Mouse (Mus musculus) kidney, adult 9 months (tissue): ENCODE results near the gene Muc13.
A peak's percentile ranks its signal among the peaks of the same experiment; 100 is the strongest.

ENCODE experiments used
- DNase-seq: peaks from one replicate; pipeline ENCODE4 v3.0.0; 2022

The Muc13 gene

GRCm38 (mm10) chr16:33793846-33794791, at the start of gene Muc13:
Muc13 (plus strand) TSS chr16:33794037.
- no peak for DNase-seq

DNA sequence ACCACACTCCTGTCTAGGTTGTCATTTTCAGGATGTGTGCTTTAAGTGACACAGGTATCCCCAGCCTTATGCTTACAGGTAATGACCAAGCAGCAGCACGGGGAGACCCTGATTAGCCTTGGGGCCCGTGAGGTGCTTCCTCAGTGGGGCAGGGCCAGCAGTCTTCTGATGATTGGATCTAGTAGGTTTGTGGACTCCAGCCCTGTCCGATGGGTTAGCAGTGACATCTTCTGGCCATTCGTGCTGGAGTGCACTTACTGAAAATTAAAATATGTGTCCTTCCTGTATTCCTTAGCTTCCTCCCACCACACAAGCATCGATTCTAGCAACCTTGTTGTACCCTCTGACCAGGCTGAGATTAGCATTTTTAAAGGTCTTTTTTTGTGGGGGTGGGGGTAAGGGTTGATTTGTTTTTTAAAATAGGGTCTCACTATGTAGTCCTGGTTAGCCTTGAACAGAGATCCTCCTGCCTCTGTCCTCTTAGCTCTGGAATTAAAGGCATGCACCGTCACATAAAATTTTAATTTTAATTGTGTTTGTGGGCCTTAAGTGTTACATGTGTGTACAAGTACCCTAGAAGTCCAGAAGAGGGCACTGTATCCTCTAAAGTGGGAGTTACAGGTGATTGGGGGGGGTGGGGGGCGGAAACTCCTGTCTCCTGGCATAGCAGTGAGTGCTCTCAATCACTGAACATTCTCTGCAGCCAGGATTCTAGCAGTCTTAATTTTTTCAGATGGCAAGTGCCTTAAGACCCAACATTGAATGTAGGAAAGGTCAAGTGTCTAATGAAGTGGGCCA, 49.0 kb upstream of the Muc13 start:
- peak; percentile 42 for DNase-seq

GRCm38 (mm10) chr16:33745457-33745856, 48.4 kb upstream of the Muc13 start:
- no peak for DNase-seq

DNA sequence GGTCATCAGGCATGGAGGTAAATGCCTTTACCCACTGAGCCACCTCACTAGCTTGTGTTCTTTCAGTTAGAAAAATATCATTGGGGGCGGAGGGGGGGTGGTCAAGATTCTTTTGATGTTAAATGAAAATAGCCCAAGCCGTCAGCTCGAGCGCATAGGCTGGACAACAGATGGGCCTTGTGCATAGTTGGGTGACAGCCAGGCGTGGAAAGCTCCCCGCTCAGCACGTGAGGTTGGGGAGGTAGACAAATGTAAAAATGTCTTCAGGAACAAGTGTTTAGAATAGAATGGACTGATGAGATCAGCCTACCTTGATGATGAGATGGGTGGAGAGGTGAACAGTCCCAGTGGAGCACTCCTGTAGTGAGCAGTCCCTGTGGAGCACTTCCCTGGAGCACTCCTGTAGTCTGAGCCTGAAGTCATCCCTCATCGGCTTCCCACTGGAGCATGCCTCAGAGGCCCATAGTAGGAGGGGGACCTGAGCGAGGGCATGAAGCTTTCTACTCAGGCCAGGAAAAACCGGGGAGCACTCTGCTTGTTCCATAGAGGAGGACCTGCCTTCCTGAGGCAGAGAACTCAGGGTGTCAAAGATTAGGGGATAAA, 47.7 kb upstream of the Muc13 start:
- no peak for DNase-seq

GRCm38 (mm10) chr16:33747346-33747954, 46.4 kb upstream of the Muc13 start:
- DNase-seq = no peak

DNA sequence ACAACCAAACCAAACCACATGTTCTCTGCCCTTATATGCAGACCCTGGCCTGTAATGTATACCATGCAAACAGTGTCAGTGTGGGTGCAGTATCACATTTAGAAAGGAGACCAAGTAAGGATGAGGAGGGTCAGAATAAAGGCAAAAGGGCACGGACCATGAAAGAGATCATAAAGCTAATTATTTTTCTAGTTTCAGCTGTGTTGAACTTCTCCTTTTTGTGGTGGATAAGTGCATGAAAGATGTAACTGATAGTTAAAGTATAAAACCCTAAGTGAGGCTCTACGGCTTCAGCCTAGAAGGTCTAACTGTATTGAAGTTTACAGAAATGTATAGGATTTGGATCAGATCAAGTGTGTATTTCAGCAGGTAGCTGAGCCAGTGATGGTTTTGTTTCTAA, 45.8 kb upstream of the Muc13 start:
- DNase-seq = no peak

DNA sequence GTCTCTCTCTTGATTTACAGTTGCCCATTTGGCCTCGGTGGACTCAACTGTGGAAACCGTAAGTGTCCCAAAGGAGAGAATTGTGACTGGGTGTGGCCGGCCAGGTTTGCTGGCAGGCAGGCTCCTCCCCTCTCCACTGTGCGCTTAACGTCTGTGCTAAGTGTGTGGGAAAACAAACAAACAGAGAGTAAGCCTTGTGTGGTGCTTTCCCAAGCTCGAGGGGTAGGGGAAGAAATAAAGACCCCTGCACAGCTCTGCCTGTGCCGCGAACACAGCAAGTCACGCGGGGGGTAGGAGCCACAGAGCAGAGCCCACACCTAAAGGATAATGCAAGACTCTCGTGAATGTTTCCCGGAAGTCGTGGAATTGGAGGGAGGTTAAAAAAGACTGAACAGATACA, 42.7 kb upstream of the Muc13 start:
- DNase-seq = no peak

DNA sequence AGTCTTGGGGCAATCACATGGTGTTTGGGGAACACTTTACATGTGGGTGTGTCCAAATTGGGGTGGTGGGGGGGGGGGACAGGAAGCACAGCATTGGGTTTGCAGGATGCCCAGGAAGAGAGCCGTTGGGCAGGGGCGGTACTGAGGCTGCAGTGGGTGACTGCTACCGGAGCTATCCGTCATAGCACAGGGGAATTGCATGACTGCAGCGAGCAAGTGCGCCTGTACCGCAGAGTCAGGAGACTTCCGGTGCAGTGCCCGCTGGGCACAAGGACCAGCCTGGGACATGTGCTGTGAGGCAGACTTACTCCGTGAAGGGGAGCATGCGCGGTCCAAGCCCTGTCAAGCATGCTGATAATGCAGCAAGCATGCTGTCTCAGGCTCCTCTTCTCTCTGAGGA, 42.2 kb upstream of the Muc13 start:
- DNase-seq = no peak

DNA sequence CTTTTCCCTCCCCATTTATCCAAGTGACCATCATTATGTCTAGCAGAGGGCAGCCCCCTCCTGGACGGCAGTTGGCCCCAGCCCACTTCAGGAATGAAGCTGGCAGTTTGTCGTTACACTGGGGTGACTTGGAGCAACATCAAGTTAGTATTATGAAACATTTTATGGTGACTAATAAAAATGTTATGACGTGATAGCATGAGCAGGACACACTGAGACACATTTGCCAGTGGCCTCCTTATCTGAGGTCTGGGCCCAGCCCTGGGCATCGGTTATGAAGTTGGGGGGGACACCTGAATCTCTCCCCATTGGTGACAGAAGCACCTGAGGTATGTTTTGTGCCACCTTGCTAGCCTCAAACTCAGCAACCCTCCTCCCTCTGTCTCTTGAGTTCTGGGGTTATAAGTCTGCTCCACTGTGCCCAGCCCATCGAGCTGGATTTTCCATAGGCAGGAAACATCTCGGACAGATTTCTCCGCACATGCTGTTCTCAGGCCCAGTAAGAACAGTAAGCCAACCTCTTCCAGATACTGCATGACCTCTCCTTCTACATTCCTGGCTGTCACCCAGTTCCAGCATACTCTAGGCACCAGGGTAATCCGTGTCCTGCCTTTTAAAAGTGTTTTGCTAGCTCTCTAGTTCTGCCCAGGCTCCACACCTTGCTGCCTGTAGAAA, 40.8 kb upstream of the Muc13 start:
- DNase-seq = no peak

GRCm38 (mm10) chr16:33755293-33755692, 38.5 kb upstream of the Muc13 start:
- no peak for DNase-seq

DNA sequence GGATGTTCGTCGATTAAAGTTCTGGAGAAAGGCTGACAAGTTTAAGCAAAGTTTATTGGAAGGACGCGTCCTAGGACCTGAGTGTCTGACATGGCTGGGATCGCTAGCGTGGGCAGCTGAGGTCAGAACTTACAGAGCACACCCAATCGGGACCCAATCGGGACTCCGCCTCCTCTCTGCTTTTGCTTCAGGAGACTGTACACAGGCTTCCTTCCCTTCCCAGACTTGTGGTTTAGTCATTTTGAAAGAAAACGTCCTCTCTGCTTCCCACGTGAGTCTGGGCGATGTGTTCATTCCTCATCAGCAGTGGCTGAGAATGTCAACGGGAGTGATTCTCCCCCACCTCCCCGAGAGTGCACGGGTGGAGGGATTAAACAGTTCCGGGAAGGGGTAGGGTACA, 37.9 kb upstream of the Muc13 start:
- no peak for DNase-seq

DNA sequence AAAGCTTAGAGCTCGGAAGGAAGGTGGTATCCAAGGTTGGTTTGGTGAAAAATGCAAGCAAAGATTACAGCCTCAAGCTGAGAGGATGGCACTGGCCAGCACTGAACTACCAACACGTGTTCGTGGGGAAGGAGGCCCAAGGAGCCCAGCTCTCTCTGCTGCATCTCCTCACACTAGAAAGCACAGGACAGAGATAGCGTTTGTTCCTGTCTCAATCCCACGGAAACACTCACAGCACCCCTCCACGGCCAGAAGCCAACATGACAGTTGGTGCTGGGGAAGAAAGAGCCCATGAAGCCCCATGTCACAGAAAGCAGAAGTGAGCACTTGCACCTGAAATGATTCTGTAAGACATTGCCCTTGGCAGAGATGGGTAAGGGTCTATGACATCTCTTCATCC, 37.4 kb upstream of the Muc13 start:
- DNase-seq = no peak

GRCm38 (mm10) chr16:33759207-33759606, 34.6 kb upstream of the Muc13 start:
- no peak for DNase-seq

GRCm38 (mm10) chr16:33760542-33760941, 33.3 kb upstream of the Muc13 start:
- DNase-seq = no peak

DNA sequence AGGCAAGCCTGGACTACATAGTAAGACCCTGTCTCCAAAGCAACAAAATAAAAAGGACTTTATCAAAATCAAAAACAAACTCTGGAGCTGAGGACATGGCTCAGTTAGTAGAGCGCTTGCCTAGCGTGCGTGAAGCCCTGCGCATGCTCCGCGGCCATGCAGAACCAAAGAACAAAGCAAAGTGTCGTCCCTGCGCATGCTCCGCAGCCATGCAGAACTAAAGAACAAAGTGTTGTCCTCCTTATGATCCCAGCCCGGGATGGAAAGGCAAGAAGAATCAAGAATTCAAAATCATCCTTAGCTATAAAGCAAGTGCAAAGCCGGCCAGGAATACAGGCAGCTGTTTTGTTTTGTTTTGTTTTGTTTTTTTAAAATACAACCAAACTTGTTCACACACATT, 32.8 kb upstream of the Muc13 start:
- DNase-seq = peak; percentile 26

DNA sequence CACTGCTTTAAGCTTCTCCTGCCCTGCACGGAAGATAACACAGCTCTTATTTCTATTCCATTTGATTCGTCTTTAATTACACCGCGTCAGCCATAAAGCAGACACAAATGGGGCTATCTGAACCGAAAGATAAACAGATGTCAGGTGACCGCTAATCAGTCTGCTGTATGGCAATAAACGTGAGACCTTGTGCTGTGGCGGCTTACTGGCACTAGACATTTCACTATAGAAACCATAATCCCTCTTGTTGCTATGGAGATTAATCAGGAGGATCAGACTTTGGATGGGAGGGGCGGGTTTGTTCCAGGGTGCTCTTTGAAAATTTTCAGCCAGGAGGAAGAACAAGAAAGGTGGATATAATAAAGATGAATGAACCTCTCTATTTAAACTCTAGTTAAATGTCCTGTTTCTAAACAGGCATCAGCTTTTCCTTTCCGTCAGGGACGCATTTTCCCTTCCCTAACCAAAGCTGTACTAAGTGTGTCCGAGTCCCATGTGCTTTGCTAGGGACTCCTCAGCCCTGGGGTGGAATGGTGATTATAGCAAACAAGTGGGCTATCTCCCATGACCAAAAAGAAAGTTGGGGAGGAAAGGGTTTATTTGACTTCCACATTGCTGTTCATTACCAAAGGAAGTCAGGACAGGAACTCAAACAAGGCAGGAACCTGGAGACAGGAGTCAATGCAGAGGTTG, 29.2 kb upstream of the Muc13 start:
- no peak for DNase-seq

GRCm38 (mm10) chr16:33765477-33765876, 28.4 kb upstream of the Muc13 start:
- no peak for DNase-seq

GRCm38 (mm10) chr16:33766309-33766708, 27.5 kb upstream of the Muc13 start:
- no peak for DNase-seq

DNA sequence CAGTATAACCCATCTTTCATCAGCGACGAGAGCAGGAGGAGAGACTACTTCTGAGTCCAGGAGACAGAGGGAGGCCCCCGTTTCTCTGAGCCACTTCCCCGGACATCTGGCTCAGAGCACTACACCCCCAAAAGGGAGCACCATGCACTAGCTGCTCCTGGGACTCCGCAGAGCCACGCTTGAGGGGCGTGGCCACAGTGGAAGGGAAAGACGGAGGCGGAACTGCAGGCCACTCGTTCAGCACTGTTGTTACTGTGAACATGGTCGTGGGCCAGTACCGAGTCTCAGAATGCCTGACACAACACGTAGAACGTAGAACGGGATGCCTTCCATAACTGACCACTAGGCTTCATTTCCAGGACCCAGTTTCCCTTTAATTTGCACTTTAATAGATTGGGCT, 27.1 kb upstream of the Muc13 start:
- no peak for DNase-seq

- DNase-seq = no peak
Observed at GRCm38 (mm10) chr16:33768491-33769278, 25.2 kb upstream of the Muc13 start.

DNA sequence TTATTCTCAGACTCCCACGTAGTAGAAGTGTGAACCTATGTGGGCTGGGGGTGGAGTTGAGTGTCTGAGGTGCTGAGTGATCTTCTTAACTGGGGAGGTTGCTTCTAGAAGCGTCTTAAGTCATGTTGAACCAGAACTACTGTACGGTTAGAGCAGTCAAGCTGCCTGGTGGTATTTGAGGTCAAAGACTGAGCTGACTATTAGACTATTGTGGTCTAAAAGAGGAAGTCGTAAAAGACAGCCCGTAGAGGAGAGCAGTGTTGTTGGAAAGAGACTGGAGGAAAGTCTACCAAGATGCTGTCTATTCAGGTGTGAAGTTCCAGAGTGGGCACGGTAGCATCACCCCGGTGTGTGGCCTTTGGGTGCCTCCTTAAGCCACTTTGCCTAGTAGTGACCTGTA, 24.0 kb upstream of the Muc13 start:
- no peak for DNase-seq
